Mouse (Mus musculus) NIH3T3 (cell line): Measurements from ENCODE around the gene Ogn.
"Not testable (repeated sequence)": the region's sequence is repeated elsewhere in the genome, so short reads cannot be mapped to it uniquely, and the experiment has no call there.

Experiments
- DNase-seq: peaks from one replicate; pipeline ENCODE4 v3.0.0-alpha.2; 2012; ENCODE audit warnings: low read depth

The Ogn gene

GRCm38 (mm10) chr13:49607714-49608113, at the start of gene Ogn:
TSS of gene Ogn (plus strand) at chr13:49608046.
- peak; percentile 88 for DNase-seq

- peak; percentile 56 for DNase-seq
Observed at GRCm38 (mm10) chr13:49559185-49559584, 48.7 kb upstream of the Ogn start.

DNA sequence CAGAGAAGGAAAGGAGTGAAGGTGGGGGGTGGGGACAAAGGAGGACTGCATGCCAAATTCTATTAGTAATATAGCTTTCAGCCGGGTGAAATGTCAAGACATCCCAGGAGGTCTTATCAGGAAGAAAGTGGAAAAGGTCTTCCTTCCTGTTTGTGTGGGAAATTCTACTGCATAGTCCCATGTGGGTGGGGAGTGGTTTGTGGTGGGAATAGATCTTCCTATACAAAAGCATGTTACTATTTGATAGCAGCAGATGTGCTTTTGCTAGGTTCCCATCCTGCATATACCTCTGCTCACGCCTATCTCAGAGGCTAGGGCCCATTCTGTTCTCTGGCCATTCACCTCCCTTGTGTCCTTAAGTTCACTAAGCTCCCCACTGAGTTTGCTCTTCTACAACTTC, 47.0 kb upstream of the Ogn start:
- no peak for DNase-seq

- no peak for DNase-seq
Observed at GRCm38 (mm10) chr13:49564347-49564746, 43.5 kb upstream of the Ogn start.

- DNase-seq: no peak
Observed at GRCm38 (mm10) chr13:49570371-49570770, 37.5 kb upstream of the Ogn start.

- no peak for DNase-seq
Observed at GRCm38 (mm10) chr13:49571418-49571817, 36.4 kb upstream of the Ogn start.

DNA sequence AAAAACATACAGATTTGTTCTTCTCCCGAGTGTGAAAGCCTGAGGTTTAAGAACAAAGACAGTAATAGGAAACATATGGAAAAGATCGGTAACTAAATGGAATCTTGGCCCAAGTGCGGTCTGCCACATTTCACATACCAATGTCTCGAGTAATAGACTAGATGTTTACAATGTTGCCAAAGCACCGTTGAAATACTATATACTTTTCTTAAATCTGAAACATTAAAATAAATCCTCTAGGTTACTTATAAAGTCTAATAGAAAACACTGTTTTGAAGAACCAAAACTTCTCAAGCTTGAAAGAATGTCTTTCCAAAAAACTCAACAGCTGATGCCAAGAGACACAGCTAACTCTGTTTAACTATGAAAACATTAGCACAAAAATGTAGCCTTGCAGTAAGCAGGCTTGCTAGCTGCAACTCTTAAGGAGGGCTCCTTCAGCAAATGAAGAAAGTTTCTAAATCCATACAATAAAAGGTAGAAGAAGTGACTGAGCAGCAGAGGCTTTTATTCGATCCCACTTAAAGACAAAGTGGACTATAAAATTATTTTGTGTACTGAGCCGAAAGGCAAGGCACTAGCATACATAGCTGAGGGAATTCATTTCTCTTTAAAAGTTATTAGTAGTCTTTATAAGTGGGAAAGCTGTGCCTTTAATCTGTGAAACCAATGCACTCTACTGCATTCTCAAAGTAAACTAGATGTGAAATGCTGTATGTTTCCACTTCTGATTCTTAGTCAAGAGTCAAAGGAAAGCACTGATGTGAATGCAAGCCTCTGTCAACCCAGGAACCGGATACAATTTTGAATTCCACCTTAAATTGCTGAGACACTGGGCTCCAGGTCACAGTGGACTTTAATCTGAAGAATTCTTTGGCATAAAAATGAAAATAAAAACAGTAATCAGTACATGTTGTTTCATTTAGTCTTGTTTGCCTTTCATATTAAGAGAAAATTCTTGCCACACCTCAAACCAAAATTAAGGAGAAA, 26.0 kb upstream of the Ogn start, which contains the start of gene Omd:
Omd (plus strand) TSS at position 922 of the 990 bp plus-strand sequence.
- peak; percentile 89 for DNase-seq

GRCm38 (mm10) chr13:49583859-49584258, 24.0 kb upstream of the Ogn start:
- DNase-seq: peak; percentile 49

DNA sequence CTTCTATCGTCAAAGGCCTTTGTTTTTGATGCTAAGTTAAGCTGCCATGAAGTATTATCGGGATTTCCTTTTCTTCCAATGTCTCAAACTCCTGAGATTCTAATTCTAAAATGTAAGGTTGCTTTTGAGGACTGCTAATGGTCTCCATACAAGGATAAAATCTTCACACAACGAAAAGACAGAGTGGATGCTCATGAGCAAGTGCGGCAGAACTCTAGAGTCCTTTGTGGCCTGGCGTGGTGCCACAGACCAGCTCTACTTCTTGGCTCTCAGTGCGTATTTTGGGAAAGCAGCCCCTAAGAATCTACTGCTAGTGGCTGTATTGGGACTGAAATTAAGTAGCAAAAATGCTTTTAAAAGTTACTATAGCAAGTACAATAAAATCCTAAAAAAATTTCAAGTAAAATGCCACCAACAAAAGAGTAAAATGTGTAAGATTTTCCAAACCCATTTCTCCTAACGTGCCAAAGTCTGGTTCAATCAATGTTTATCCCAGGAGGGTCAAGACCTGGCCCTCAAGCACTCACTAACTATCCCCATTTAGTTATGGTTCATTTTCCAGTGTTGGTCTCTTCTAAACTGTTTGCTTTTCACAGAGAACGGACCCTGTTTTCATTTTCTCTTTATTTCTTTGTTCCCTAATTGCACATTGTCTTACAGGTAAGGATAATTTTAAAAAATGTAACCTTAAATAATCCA, 23.4 kb upstream of the Ogn start:
- DNase-seq: peak; percentile 83

DNA sequence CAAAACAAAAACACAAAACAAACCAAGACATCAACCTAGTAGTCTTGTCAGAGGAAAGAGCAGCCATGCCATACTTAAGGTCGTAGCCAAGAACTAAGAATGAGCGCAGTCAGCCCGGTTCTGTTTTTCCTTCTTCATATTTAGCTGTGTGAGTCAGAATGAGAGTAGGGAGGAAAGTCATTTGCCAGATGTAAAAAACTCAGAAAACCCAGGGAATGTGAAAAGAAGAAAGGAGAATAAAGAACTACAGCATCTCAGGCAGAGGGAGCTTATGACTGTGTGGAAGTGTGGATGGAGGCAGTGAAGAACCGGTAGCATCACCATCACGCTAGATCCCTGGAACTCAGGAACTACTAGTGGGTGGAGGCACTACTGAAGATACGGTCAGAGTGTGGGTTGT, 21.8 kb upstream of the Ogn start:
- peak; percentile 74 for DNase-seq

DNA sequence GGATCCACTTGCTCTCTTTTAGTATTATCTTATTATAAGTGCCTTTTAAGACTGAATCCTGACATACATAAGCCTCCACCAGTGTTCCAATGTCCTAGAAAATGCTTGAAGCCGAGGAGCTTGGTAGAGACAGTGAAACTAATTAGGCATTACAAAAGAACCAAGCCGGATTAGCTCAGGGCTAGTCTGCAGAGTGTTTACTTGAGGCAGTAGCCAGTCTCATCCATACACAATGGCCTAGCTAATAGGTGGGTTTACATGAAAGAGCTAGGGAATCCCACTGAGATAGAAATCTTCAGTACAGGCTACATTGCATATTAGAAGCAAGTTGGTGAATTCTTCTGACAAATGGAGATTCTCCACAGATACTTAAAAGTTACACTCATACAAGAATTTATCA, 5.3 kb upstream of the Ogn start:
- DNase-seq: not testable (repeated sequence)

DNA sequence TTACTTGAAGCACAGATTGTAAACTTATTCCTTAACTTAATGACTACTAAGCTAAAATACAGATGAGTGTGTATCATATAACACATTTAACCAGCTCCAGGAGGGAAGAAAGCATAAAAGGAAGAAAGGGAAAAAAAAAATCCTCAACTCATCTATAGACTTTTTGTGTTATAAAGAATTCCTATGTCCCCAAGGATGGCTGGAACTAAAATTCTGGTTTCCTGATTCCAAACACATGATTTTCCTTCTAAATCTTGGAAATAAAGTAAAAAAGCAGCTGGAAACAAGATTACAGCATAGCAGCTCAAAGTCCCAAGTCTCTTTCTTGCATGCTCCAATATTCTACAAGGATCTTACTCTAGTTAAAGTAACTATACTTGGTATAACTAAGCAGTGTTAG, 4.2 kb upstream of the Ogn start:
- DNase-seq: no peak

DNA sequence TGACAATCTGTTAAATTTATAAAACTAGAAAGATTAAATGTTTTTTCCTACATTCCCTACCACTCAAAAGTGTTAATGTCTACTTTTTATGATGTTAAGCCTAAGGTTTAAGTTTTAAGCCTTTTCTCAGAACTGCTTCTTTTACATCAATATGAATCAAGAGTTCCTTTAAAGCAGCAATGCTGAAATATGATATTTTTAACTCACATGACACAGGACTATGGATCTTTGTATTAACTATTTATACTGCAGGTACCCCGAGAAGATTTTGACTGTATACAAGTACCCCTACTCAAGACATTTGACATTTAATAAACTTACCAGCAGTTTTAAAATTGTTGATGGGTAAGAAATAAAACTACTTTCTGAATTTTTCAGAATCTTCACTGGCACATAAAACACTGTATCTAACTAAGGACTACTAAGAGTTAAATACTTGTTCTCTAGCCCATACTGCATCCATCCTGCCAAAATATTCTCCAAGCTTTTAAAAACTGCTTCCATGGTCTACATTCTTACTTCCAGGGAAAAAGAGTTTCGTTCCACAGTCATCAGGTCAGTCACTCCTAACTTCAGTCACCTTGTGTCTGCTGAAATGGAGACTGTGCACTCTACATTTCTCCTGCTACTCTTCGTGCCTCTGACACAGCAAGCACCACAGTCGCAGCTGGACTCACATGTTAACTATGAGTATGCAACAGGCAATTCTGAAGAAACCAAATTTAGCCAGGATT, 910 bp downstream of the Ogn start:
- peak; percentile 27 for DNase-seq

- no peak for DNase-seq
Observed at GRCm38 (mm10) chr13:49617021-49617420, 9.2 kb downstream of the Ogn start.

GRCm38 (mm10) chr13:49618365-49618764, 10.5 kb downstream of the Ogn start:
- DNase-seq: no peak

DNA sequence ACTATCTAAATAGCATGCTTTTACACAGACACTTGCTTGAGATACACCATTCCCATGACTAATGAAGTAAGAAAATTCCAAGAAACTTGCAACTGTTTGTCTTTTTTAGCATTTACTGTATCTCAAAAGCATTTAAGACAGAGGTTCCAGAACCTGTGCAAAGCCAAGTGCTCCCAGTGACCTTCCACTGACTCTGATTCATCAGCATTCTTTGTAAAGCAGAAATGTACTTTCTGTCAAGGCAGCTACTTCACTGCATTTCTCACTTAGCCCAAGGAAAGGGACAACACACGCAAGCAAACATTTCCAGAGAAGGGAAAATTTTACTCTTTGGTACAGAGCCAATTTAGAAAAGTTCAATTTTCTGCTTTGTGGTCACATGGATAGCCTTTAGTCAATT, 15.4 kb downstream of the Ogn start:
- DNase-seq: peak; percentile 64

DNA sequence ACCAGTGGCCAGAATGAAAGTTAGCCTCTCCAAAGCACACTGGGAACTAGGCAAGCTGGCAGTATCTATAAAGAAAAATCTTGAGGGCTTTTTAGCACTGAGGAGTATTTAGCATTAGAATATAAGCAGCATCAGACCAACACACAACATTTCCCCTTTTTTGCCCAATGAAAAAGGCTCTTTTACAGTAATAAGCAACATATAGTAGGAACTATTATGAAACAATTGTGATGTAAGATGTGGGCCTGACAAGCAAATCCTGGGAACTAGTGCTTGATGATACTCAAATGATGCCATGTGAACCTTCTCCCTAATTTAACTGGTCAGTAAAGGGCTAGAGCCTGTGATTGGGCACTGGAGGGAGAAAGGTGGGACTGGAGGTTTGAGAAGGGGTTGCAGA, 20.3 kb downstream of the Ogn start:
- DNase-seq: no peak

GRCm38 (mm10) chr13:49629076-49629475, 21.2 kb downstream of the Ogn start:
- peak; percentile 62 for DNase-seq

DNA sequence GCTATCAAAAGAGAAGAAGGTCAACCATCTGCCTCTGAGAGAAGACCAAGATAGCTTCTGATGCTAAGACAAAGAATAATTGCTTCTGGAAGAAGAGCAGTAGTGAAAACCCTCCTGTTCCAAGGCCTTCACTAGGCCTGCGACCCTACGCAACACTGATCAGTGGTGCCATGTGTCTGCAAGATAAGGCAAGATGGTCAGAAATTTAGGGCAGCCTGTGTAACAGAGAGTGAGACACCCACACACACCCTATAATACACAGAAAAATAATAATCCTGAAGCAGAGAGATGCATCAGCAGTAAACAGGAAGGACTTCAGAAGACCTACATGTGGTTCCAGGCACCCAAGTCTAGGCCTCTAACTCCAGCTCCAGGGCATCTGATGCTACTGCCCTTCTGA, 32.1 kb downstream of the Ogn start:
- no peak for DNase-seq

DNA sequence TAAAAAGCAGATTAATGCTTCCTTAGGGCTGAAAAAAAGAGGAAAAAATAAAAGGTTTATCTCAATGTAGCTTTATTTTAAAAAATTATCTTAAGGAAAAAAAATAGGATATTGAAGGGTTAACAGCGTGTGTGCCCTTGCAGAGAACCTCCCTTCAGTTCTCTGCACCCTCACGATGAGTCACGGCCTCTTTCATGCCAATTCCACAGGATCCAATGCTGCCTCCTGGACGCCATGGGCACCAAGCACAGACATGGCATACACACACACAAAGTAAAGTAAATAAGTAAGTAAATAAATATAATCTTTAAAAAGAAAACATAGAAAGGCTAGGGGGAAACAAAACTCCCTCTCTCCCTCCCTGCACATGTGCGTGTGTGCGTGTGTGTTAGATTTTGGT, 34.8 kb downstream of the Ogn start:
- DNase-seq: peak; percentile 37

DNA sequence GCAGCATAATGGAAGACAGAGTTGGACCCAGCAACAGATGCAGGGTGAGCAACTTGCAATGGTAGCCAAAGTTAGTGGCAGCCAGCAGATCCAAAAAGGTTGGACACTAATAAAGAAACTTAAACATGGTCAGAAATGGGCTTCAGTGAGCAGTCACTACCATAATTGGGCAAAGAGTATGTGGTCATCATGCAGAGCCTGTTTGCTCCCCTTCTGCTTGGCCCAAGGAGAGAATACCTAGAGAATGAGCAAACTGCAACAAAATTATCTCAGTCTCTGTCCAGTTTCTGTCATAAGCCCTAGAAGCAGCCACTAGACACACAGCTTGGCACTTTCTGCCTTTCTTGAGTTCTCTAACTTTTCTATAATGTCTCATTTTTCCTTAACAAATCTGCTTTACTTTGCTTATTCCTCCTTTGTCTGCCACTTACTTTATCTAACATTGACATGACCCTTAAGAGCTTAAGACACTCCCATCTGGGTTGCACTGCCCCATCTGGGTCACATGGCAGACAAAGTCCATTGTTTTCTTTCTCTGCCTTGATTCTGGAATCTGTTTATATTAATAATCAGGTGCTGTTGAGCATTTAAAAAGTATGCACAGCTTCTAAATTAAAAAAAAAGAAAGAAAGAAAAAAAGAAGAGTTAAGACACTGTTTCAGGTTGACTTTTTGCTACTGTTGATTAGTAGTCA, 36.0 kb downstream of the Ogn start:
- DNase-seq: peak; percentile 32
